Mouse (Mus musculus): ENCODE measurements around the gene Kdm6b. TPM values are rescaled to one million over a fixed set of nuclear protein-coding genes. Genes with fewer than 3 reads are reported as not detected.

The Kdm6b gene
- polyA plus RNA-seq, 1 experiment from 2014 or later = 17.6 TPM

DNA sequence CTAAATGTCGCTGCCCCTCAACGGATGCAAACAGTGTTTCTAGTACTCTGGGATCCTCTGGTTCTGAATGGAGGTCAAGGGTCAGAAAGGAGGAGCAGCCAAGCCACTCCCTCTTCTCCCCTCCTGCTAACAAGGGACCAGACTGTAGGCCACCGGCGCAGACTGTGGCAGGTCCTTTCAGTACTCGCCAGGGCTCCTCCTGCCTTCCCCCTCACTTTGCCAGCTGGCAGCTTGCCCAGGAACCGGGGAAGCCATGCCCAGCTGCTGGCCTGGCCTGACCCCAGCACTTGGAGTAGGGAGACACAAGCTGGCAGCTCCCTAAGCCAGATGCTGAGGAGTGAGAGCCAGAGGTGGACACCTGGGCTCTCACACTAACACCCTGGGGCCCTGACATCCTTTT is 48.6 kb downstream of the Kdm6b start:
- Histone ChIP-seq H3K27ac (ENCODE audit: low read length) (peak overlapping the region; percentile 99), H3K4me3 (ENCODE audit: low read length) (peak overlapping the region; percentile 81), H3K27me3 (replicated peaks; ENCODE audit: control insufficient read depth, insufficient read depth, low read length) (no peaks in the 10 kb centered on the region), H3K4me1 (ENCODE audit: control insufficient read depth, insufficient read depth, low read length) (peaks cover 28% of the 10 kb centered on the region), H3K36me3 (ENCODE audit: control insufficient read depth, insufficient read depth, low read length) (peaks cover 23% of the 10 kb centered on the region), H3K4me2 (ENCODE audit: low read depth, low read length) (peak overlapping the region; percentile 95), H3K9me3 (ENCODE audit: control insufficient read depth, low read length) (no peaks in the 10 kb centered on the region), H3K9ac (ENCODE audit: low read depth, low read length) (peak overlapping the region; percentile 50; the same call in 1 of the 2 replicates)
- WGBS = 3% methylated on average over 6 of the region's 6 CpGs
- peak; percentile 48 for ATAC-seq

DNA sequence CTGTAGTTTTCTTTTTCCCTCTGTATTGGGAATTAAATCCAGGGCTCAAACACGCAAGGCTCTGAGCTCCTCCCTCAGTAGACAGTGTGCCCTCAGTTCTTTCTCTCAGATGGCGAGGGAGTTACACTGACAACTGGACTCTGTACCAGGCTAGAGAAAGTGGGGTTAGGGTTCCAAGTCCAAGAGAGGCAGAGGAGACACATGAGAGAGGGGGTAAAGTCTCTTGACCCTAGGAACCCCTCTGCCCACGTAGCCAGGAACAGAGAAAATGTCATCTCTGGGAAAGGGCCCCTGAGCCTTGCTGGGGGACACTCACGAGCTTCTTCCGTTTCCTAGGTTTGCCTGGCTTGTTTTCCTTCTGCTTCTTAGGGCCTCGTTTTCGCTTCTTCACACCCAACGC is 49.1 kb downstream of the Kdm6b start:
- Histone ChIP-seq H3K9ac (ENCODE audit: low read depth, low read length) (peak overlapping the region; percentile 38; the same call in 1 of the 2 replicates), H3K9me3 (ENCODE audit: control insufficient read depth, low read length) (no peaks in the 10 kb centered on the region), H3K4me1 (ENCODE audit: control insufficient read depth, insufficient read depth, low read length) (peaks cover 28% of the 10 kb centered on the region), H3K27ac (ENCODE audit: low read length) (peak overlapping the region; percentile 99), H3K4me3 (ENCODE audit: low read length) (peak overlapping the region; percentile 81; the same call in 1 of the 2 replicates), H3K4me2 (ENCODE audit: low read depth, low read length) (peak overlapping the region; percentile 95), H3K27me3 (replicated peaks; ENCODE audit: control insufficient read depth, insufficient read depth, low read length) (no peaks in the 10 kb centered on the region), H3K36me3 (ENCODE audit: control insufficient read depth, insufficient read depth, low read length) (peaks cover 27% of the 10 kb centered on the region)
- WGBS = 29% methylated on average over 8 of the region's 8 CpGs
- peak; percentile 16; the same call in 1 of the 2 replicates for ATAC-seq

DNA sequence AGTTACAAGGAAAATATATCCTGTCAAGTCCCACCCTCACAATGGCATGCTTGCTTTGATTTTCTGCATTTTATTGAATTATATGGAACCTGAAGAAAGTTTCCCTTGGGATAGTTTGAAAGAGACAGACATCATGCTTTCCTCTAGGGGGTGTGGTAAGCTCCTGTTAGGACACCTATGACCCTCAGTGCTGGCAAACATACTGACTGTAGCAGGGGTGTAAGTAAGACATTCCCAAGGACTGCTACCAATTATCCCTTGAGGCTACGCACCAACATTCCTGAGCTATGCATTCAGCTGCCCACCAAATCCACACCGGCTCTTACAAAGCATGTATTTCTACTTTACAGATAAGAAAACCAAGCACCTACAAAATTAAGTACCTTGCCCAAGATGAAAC is 51.0 kb downstream of the Kdm6b start:
- Histone ChIP-seq H3K27me3 (replicated peaks; ENCODE audit: control insufficient read depth, insufficient read depth, low read length) (no peaks in the 10 kb centered on the region), H3K9ac (ENCODE audit: low read depth, low read length) (no peak overlapping the region), H3K4me1 (ENCODE audit: control insufficient read depth, insufficient read depth, low read length) (peaks cover 25% of the 10 kb centered on the region), H3K27ac (ENCODE audit: low read length) (no peak overlapping the region), H3K4me2 (ENCODE audit: low read depth, low read length) (no peak overlapping the region), H3K36me3 (ENCODE audit: control insufficient read depth, insufficient read depth, low read length) (peaks cover 33% of the 10 kb centered on the region), H3K4me3 (ENCODE audit: low read length) (no peak overlapping the region), H3K9me3 (ENCODE audit: control insufficient read depth, low read length) (no peaks in the 10 kb centered on the region)
- ATAC-seq = no peak
- WGBS = 83% methylated on average over 2 of the region's 2 CpGs

DNA sequence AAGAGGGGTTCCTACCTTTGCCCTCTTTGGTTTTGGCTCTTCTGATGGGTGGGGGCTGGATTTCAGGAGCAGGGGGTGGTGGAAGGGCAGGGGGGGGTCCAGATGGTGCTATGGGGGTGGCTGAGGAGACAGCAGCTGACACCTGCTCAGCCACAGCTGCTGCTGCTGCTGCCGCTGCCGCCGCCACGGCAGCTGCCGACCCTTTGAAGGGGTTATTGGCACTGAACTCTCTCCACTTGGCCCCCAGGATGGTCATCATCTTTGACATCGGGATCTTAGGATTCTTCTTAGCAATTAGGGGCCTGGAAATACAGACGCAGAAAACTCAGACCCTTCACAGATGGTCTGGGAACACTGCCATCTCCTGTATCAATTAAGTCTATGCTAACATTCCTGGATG is 51.5 kb downstream of the Kdm6b start:
- no peak for ATAC-seq

DNA sequence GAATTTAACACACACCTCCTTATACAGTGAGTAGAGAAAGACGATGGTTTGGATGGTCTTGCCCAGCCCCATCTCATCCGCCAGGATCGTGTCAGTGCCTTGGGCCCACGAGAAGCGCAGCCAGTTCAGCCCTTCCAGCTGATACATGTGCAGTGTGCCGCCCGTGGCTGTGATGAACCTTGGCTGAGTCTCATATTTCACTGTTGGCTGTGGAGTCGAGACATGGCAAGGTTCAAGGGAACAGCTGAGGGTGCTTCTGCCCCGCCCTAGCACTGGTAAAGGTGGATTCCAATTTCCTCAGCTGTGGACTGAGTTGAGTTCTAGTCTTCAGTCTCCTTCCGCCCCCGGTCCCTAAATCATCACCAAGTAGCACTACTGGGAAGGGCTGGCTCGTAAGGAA is 55.8 kb downstream of the Kdm6b start:
- no peak overlapping the region for H3K4me3 ChIP-seq (ENCODE audit: low read length)
- no peaks in the 10 kb centered on the region for H3K9me3 ChIP-seq (ENCODE audit: control insufficient read depth, low read length)
- H3K4me1 ChIP-seq (ENCODE audit: control insufficient read depth, insufficient read depth, low read length) = no peaks in the 10 kb centered on the region
- H3K27ac ChIP-seq (ENCODE audit: low read length) = no peak overlapping the region
- no peak for ATAC-seq
- whole genome bisulfite sequencing = 87% methylated on average over 12 of the region's 12 CpGs
- H3K36me3 ChIP-seq (ENCODE audit: control insufficient read depth, insufficient read depth, low read length) = peaks cover 60% of the 10 kb centered on the region
- no peak overlapping the region for H3K4me2 ChIP-seq (ENCODE audit: low read depth, low read length)
- no peaks in the 10 kb centered on the region for H3K27me3 ChIP-seq (replicated peaks; ENCODE audit: control insufficient read depth, insufficient read depth, low read length)
- no peak overlapping the region for H3K9ac ChIP-seq (ENCODE audit: low read depth, low read length)

More for the DNA sequence above, 51.5 kb downstream of the Kdm6b start:
- Histone ChIP-seq H3K4me3 (ENCODE audit: low read length) (no peak overlapping the region), H3K4me1 (ENCODE audit: control insufficient read depth, insufficient read depth, low read length) (peaks cover 25% of the 10 kb centered on the region), H3K9me3 (ENCODE audit: control insufficient read depth, low read length) (no peaks in the 10 kb centered on the region), H3K4me2 (ENCODE audit: low read depth, low read length) (no peak overlapping the region), H3K27ac (ENCODE audit: low read length) (no peak overlapping the region), H3K36me3 (ENCODE audit: control insufficient read depth, insufficient read depth, low read length) (peaks cover 36% of the 10 kb centered on the region), H3K9ac (ENCODE audit: low read depth, low read length) (no peak overlapping the region), H3K27me3 (replicated peaks; ENCODE audit: control insufficient read depth, insufficient read depth, low read length) (no peaks in the 10 kb centered on the region)
- 66% methylated on average over 7 of the region's 7 CpGs for WGBS

DNA sequence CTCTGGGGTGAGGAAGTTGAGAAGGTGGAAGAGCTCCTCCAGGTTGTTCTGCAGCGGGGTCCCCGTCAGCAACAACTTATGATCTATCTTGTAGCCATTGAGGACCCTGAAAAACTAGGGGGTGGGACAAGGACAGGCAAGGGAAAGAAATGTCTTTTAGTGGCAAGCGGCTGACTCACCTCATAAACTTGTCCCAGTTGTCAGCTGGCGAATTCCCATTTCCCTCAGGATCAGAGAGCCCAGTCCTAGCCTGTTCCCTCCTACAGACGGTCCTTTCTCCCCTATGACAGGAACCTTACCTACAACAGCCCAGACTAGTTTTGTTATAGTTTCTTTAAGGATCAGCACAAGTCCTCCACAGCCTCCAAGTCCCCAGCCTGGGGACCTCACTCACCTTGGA is 56.9 kb downstream of the Kdm6b start:
- H3K4me1 ChIP-seq (ENCODE audit: control insufficient read depth, insufficient read depth, low read length) = no peaks in the 10 kb centered on the region
- 89% methylated on average over 5 of the region's 5 CpGs for WGBS
- no peak overlapping the region for H3K27ac ChIP-seq (ENCODE audit: low read length)
- H3K9me3 ChIP-seq (ENCODE audit: control insufficient read depth, low read length) = no peaks in the 10 kb centered on the region
- no peak for ATAC-seq
- H3K36me3 ChIP-seq (ENCODE audit: control insufficient read depth, insufficient read depth, low read length) = peaks cover 57% of the 10 kb centered on the region
- no peaks in the 10 kb centered on the region for H3K27me3 ChIP-seq (replicated peaks; ENCODE audit: control insufficient read depth, insufficient read depth, low read length)
- no peak overlapping the region for H3K4me2 ChIP-seq (ENCODE audit: low read depth, low read length)
- no peak overlapping the region for H3K4me3 ChIP-seq (ENCODE audit: low read length)
- H3K9ac ChIP-seq (ENCODE audit: low read depth, low read length) = no peak overlapping the region

Other genes with a start within 250 kb of the Kdm6b start
- 0.13 and 0.15 TPM in 2 replicates for gene Alox8, start 215.8 kb downstream of the Kdm6b start, polyA plus RNA-seq (2015; fragmentation: Nextera tagmentation; extraction: Ambion mirVana)
- gene Gucy2e, start 176.6 kb downstream of the Kdm6b start, polyA plus RNA-seq (2015; fragmentation: Nextera tagmentation; extraction: Ambion mirVana) = 0.02 and 0.07 TPM in 2 replicates
- gene Cntrob, start 89.9 kb downstream of the Kdm6b start, polyA plus RNA-seq (2015; fragmentation: Nextera tagmentation; extraction: Ambion mirVana) = 17.3 and 17.8 TPM in 2 replicates
- gene Trappc1, start 89.7 kb downstream of the Kdm6b start, polyA plus RNA-seq (2015; fragmentation: Nextera tagmentation; extraction: Ambion mirVana) = 141 and 149 TPM in 2 replicates
- 1.7 and 2.4 TPM in 2 replicates for gene Kcnab3, start 87.4 kb downstream of the Kdm6b start, polyA plus RNA-seq (2015; fragmentation: Nextera tagmentation; extraction: Ambion mirVana)
- gene Rnf227, start 73.2 kb downstream of the Kdm6b start, polyA plus RNA-seq (2015; fragmentation: Nextera tagmentation; extraction: Ambion mirVana) = 8.0 and 8.3 TPM in 2 replicates
- 33.4 and 35.5 TPM in 2 replicates for gene Chd3, start 44.3 kb downstream of the Kdm6b start, polyA plus RNA-seq (2015; fragmentation: Nextera tagmentation; extraction: Ambion mirVana)
- 168 and 170 TPM in 2 replicates for gene Naa38, start 18.2 kb downstream of the Kdm6b start, polyA plus RNA-seq (2015; fragmentation: Nextera tagmentation; extraction: Ambion mirVana)
- 22.6 and 24.0 TPM in 2 replicates for gene Cyb5d1, start 18.0 kb downstream of the Kdm6b start, polyA plus RNA-seq (2015; fragmentation: Nextera tagmentation; extraction: Ambion mirVana)
- 30.8 and 31.0 TPM in 2 replicates for gene Tmem88, start 15.4 kb downstream of the Kdm6b start, polyA plus RNA-seq (2015; fragmentation: Nextera tagmentation; extraction: Ambion mirVana)
- 0.93 and 1.0 TPM in 2 replicates for gene Dnah2, start 135.4 kb upstream of the Kdm6b start, polyA plus RNA-seq (2015; fragmentation: Nextera tagmentation; extraction: Ambion mirVana)
- 6.3 and 6.8 TPM in 2 replicates for gene Efnb3, start 146.5 kb upstream of the Kdm6b start, polyA plus RNA-seq (2015; fragmentation: Nextera tagmentation; extraction: Ambion mirVana)
- gene Wrap53, start 166.6 kb upstream of the Kdm6b start, polyA plus RNA-seq (2015; fragmentation: Nextera tagmentation; extraction: Ambion mirVana) = 24.5 and 26.6 TPM in 2 replicates
- gene Trp53, start 166.7 kb upstream of the Kdm6b start, polyA plus RNA-seq (2015; fragmentation: Nextera tagmentation; extraction: Ambion mirVana) = 132 and 148 TPM in 2 replicates
- 6.6 and 6.8 TPM in 2 replicates for gene Atp1b2, start 192.3 kb upstream of the Kdm6b start, polyA plus RNA-seq (2015; fragmentation: Nextera tagmentation; extraction: Ambion mirVana)
- gene Shbg, start 204.2 kb upstream of the Kdm6b start, polyA plus RNA-seq (2015; fragmentation: Nextera tagmentation; extraction: Ambion mirVana) = 0.10 and 0.72 TPM in 2 replicates
- 15.4 and 18.1 TPM in 2 replicates for gene Sat2, start 208.3 kb upstream of the Kdm6b start, polyA plus RNA-seq (2015; fragmentation: Nextera tagmentation; extraction: Ambion mirVana)
- 12.1 and 12.6 TPM in 2 replicates for gene Fxr2, start 219.3 kb upstream of the Kdm6b start, polyA plus RNA-seq (2015; fragmentation: Nextera tagmentation; extraction: Ambion mirVana)
- not detected in 2 replicates for gene Sox15, start 241.6 kb upstream of the Kdm6b start, polyA plus RNA-seq (2015; fragmentation: Nextera tagmentation; extraction: Ambion mirVana)
- gene Mpdu1, start 249.0 kb upstream of the Kdm6b start, polyA plus RNA-seq (2015; fragmentation: Nextera tagmentation; extraction: Ambion mirVana) = 68.3 and 69.9 TPM in 2 replicates

Measured in intestine, embryonic 16.5 days (tissue).